Mouse (Mus musculus): Measurements from ENCODE around the gene Ulk4. TPM values are rescaled to one million over a fixed set of nuclear protein-coding genes. Genes with fewer than 3 reads are reported as not detected.
"Not testable (repeated sequence)": the region's sequence is repeated elsewhere in the genome, so short reads cannot be mapped to it uniquely, and the experiment has no call there.

Ulk4 gene
- polyA plus RNA-seq, 1 experiment from 2014 or later, result 144 TPM

- Histone ChIP-seq H3K4me1 (0 out of 2 replicates have a peak, but pooled peaks cover 3% of the 10 kb centered on the region), H3K9me3 (no peaks in the 10 kb centered on the region), H3K9ac (no peak overlapping the region), H3K4me3 (no peak overlapping the region), H3K36me3 (no peaks in the 10 kb centered on the region), H3K27me3 (replicated peaks) (no peaks in the 10 kb centered on the region), H3K27ac (no peak overlapping the region), H3K4me2 (replicated peaks) (no peak overlapping the region)
- ATAC-seq (ENCODE audit: low FRiP score, low read depth), result no peak
- WGBS, result 33% methylated on average over 9 of the region's 9 CpGs
These were observed 349.9 kb downstream of the Ulk4 start for GRCm38 (mm10) chr9:120926939-120927606.

GRCm38 (mm10) chr9:120926126-120926525, 350.9 kb downstream of the Ulk4 start:
- Histone ChIP-seq H3K4me3 (no peak overlapping the region), H3K27ac (no peak overlapping the region), H3K9ac (no peak overlapping the region), H3K9me3 (no peaks in the 10 kb centered on the region), H3K4me2 (replicated peaks) (no peak overlapping the region), H3K36me3 (no peaks in the 10 kb centered on the region), H3K27me3 (replicated peaks) (no peaks in the 10 kb centered on the region), H3K4me1 (0 out of 2 replicates have a peak, but pooled peaks cover 3% of the 10 kb centered on the region)
- ATAC-seq (ENCODE audit: low FRiP score, low read depth), result no peak
- WGBS, result 82% methylated on average over 1 of the region's 1 CpGs

GRCm38 (mm10) chr9:120919130-120919529, 357.9 kb downstream of the Ulk4 start:
- Histone ChIP-seq H3K4me3 (no peak overlapping the region), H3K4me1 (0 out of 2 replicates have a peak, but pooled peaks cover 3% of the 10 kb centered on the region), H3K27ac (no peak overlapping the region), H3K36me3 (no peaks in the 10 kb centered on the region), H3K9me3 (peaks cover 3% of the 10 kb centered on the region; the same call in 1 of the 2 replicates), H3K9ac (no peak overlapping the region), H3K4me2 (replicated peaks) (no peak overlapping the region), H3K27me3 (replicated peaks) (no peaks in the 10 kb centered on the region)
- ATAC-seq (ENCODE audit: low FRiP score, low read depth), result no peak
- WGBS, result 71% methylated on average over 5 of the region's 5 CpGs

GRCm38 (mm10) chr9:120918642-120919041, 358.4 kb downstream of the Ulk4 start:
- 0 out of 2 replicates have a peak, but pooled peaks cover 3% of the 10 kb centered on the region for H3K4me1 ChIP-seq
- H3K27ac ChIP-seq, result no peak overlapping the region
- no peak overlapping the region for H3K9ac ChIP-seq
- 54% methylated on average over 6 of the region's 6 CpGs for WGBS
- H3K4me3 ChIP-seq, result no peak overlapping the region
- H3K36me3 ChIP-seq, result no peaks in the 10 kb centered on the region
- H3K4me2 ChIP-seq (replicated peaks), result no peak overlapping the region
- no peaks in the 10 kb centered on the region for H3K27me3 ChIP-seq (replicated peaks)
- peaks cover 3% of the 10 kb centered on the region; the same call in 1 of the 2 replicates for H3K9me3 ChIP-seq
- ATAC-seq (ENCODE audit: low FRiP score, low read depth), result no peak

GRCm38 (mm10) chr9:120918211-120918610, 358.8 kb downstream of the Ulk4 start:
- 84% methylated on average over 5 of the region's 5 CpGs for WGBS
- ATAC-seq (ENCODE audit: low FRiP score, low read depth), result no peak
- H3K4me3 ChIP-seq, result no peak overlapping the region
- peaks cover 3% of the 10 kb centered on the region; the same call in 1 of the 2 replicates for H3K9me3 ChIP-seq
- H3K36me3 ChIP-seq, result no peaks in the 10 kb centered on the region
- 0 out of 2 replicates have a peak, but pooled peaks cover 3% of the 10 kb centered on the region for H3K4me1 ChIP-seq
- H3K9ac ChIP-seq, result no peak overlapping the region
- no peak overlapping the region for H3K4me2 ChIP-seq (replicated peaks)
- H3K27me3 ChIP-seq (replicated peaks), result no peaks in the 10 kb centered on the region
- H3K27ac ChIP-seq, result no peak overlapping the region

GRCm38 (mm10) chr9:120917619-120918018, 359.4 kb downstream of the Ulk4 start:
- H3K36me3 ChIP-seq; ATAC-seq (ENCODE audit: low FRiP score, low read depth); H3K27me3 ChIP-seq (replicated peaks); H3K9ac ChIP-seq; H3K4me2 ChIP-seq (replicated peaks); H3K4me1 ChIP-seq; H3K27ac ChIP-seq; H3K4me3 ChIP-seq; H3K9me3 ChIP-seq: not testable (repeated sequence)
- WGBS, result 97% methylated on average over 2 of the region's 2 CpGs

- Histone ChIP-seq H3K9me3 (peaks cover 3% of the 10 kb centered on the region; the same call in 1 of the 2 replicates), H3K27ac (no peak overlapping the region), H3K4me3 (no peak overlapping the region), H3K9ac (no peak overlapping the region), H3K27me3 (replicated peaks) (no peaks in the 10 kb centered on the region), H3K36me3 (no peaks in the 10 kb centered on the region), H3K4me1 (no peaks in the 10 kb centered on the region), H3K4me2 (replicated peaks) (no peak overlapping the region)
- WGBS, result 89% methylated on average over 14 of the region's 14 CpGs
- ATAC-seq (ENCODE audit: low FRiP score, low read depth), result no peak
These were observed 362.0 kb downstream of the Ulk4 start for GRCm38 (mm10) chr9:120914877-120915459.

- no peaks in the 10 kb centered on the region for H3K36me3 ChIP-seq
- ATAC-seq (ENCODE audit: low FRiP score, low read depth), result no peak
- H3K27ac ChIP-seq, result no peak overlapping the region
- H3K9ac ChIP-seq, result no peak overlapping the region
- no peaks in the 10 kb centered on the region for H3K4me1 ChIP-seq
- H3K4me2 ChIP-seq (replicated peaks), result no peak overlapping the region
- no peaks in the 10 kb centered on the region for H3K27me3 ChIP-seq (replicated peaks)
- WGBS, result 92% methylated on average over 4 of the region's 4 CpGs
- peaks cover 3% of the 10 kb centered on the region; the same call in 1 of the 2 replicates for H3K9me3 ChIP-seq
- no peak overlapping the region for H3K4me3 ChIP-seq
These were observed 362.6 kb downstream of the Ulk4 start for GRCm38 (mm10) chr9:120914429-120914828.

- peaks cover 3% of the 10 kb centered on the region; the same call in 1 of the 2 replicates for H3K9me3 ChIP-seq
- no peak overlapping the region for H3K27ac ChIP-seq
- no peaks in the 10 kb centered on the region for H3K4me1 ChIP-seq
- 76% methylated on average over 13 of the region's 13 CpGs for WGBS
- ATAC-seq (ENCODE audit: low FRiP score, low read depth), result no peak
- no peak overlapping the region for H3K4me2 ChIP-seq (replicated peaks)
- H3K9ac ChIP-seq, result no peak overlapping the region
- no peak overlapping the region for H3K4me3 ChIP-seq
- H3K27me3 ChIP-seq (replicated peaks), result no peaks in the 10 kb centered on the region
- no peaks in the 10 kb centered on the region for H3K36me3 ChIP-seq
These were observed 363.8 kb downstream of the Ulk4 start for GRCm38 (mm10) chr9:120913152-120913551.

GRCm38 (mm10) chr9:120908461-120908860, 368.5 kb downstream of the Ulk4 start:
- no peak overlapping the region for H3K4me2 ChIP-seq (replicated peaks)
- no peaks in the 10 kb centered on the region for H3K4me1 ChIP-seq
- 0 out of 2 replicates have a peak, but pooled peaks cover 3% of the 10 kb centered on the region for H3K9me3 ChIP-seq
- no peaks in the 10 kb centered on the region for H3K36me3 ChIP-seq
- H3K27me3 ChIP-seq (replicated peaks), result no peaks in the 10 kb centered on the region
- H3K27ac ChIP-seq, result no peak overlapping the region
- H3K9ac ChIP-seq, result no peak overlapping the region
- no peak overlapping the region for H3K4me3 ChIP-seq
- WGBS, result 86% methylated on average over 6 of the region's 6 CpGs
- ATAC-seq (ENCODE audit: low FRiP score, low read depth), result no peak
